In genomic region chr4:137677906-137678305, GRCm38 (mm10) we compare ENCODE assay signal across 19 mouse cellular contexts. TPM values are rescaled to one million over a fixed set of nuclear protein-coding genes. Genes with fewer than 3 reads are reported as not detected.
DNase-seq lines count a peak whose midpoint lies in the region; ATAC-seq and TF ChIP-seq lines count a peak whose summit lies in the region.
"Had no signal": no experiment of that assay in that cellular context is flagged by ENCODE, and none has a peak within 500 bp of the region (broad histone marks: within the 10 kb centered on the region; RNA-seq: fewer than 3 reads in every experiment).

No protein-coding gene starts in this region.

- no peak for TF ChIP-seq CTCF in left cerebral cortex, adult 2 months (IDR thresholded peaks at IDR 0.05)
- TF ChIP-seq CTCF in cerebellum, adult 2 months (IDR thresholded peaks at IDR 0.05; ENCODE audit: borderline replicate concordance, insufficient read depth, low read depth, low read length): no peak

- peaks cover 11% of the 10 kb centered on the region for H3K4me1 ChIP-seq in heart, embryonic 12.5 days (replicated peaks)
- H3K4me1 ChIP-seq in cerebellum, adult 2 months (ENCODE audit: control insufficient read depth, insufficient read depth, low read length): peaks cover 79% of the 10 kb centered on the region

- H3K4me2 ChIP-seq in heart, embryonic 12.5 days: no peak overlapping the region
- H3K4me2 ChIP-seq: neural tube, embryonic 12.5 days had no signal

- TF ChIP-seq POLR2A in cerebellum, adult 2 months (IDR thresholded peaks at IDR 0.05; ENCODE audit: borderline replicate concordance, insufficient read depth, low read length): no peak

- H3K9me3 ChIP-seq in heart, embryonic 12.5 days (replicated peaks): no peaks in the 10 kb centered on the region
- H3K9me3 ChIP-seq: embryonic facial prominence, embryonic 10.5 days; G1E; megakaryocyte, embryonic 14.5 days; neural tube, embryonic 12.5 days had no signal

- peak; percentile 48 to 54 for DNase-seq in heart, adult 18-20 months
- DNase-seq in left cerebral cortex, adult 2 months (ENCODE audit: extremely low spot score in 1 of 2, low spot score in 2 of 2): no peak
- no peak for DNase-seq in left cerebral cortex, adult 18-20 months (ENCODE audit: low spot score in 2 of 2)
- peak; percentile 88 to 93 for DNase-seq in cerebellum, adult 2 months
- DNase-seq in cerebellum, postnatal 36 days: peak; percentile 79 to 85
- no peak for DNase-seq in spleen, postnatal 14 days (ENCODE audit: low spot score in 2 of 2)
- DNase-seq: adrenal gland, adult 8-10 months; lung, postnatal 10 days; right cerebral cortex, postnatal 25 days; thymus, adult 2 months had no signal

- H3K9ac ChIP-seq in heart, embryonic 12.5 days: no peak overlapping the region
- H3K9ac ChIP-seq: liver, embryonic 14.5 days; neural tube, embryonic 12.5 days had no signal

- no peak overlapping the region for H3K4me3 ChIP-seq in heart, embryonic 12.5 days
- no peak overlapping the region for H3K4me3 ChIP-seq in left cerebral cortex, adult 2 months
- H3K4me3 ChIP-seq in cerebellum, adult 2 months (replicated peaks; ENCODE audit: insufficient read depth, low read depth, low read length): no peak overlapping the region
- H3K4me3 ChIP-seq: embryonic facial prominence, embryonic 10.5 days; erythroblast, embryonic 14.5 days; megakaryocyte, embryonic 14.5 days; neural tube, embryonic 12.5 days had no signal

- H3K27me3 ChIP-seq in heart, embryonic 12.5 days (replicated peaks): peaks cover 91% of the 10 kb centered on the region
- no peaks in the 10 kb centered on the region for H3K27me3 ChIP-seq in cerebellum, adult 2 months (ENCODE audit: control insufficient read depth, insufficient read depth, low read length)

- ATAC-seq in heart, embryonic 12.5 days (ENCODE audit: insufficient number of reproducible peaks, low FRiP score): no peak
- ATAC-seq: forebrain, embryonic 16.5 days had no signal

- 70% methylated on average over 5 of the region's 5 CpGs for WGBS in heart, embryonic 12.5 days
- 9% methylated on average over 5 of the region's 5 CpGs for WGBS in cerebellum, adult 2 months

- intact Hi-C loops in left cerebral cortex, adult 2 months (cut with DNase I): no loop called here

- H3K36me3 ChIP-seq in heart, embryonic 12.5 days: no peaks in the 10 kb centered on the region
- H3K36me3 ChIP-seq: embryonic facial prominence, embryonic 10.5 days; G1E; neural tube, embryonic 12.5 days had no signal

- H3K27ac ChIP-seq in heart, embryonic 12.5 days (ENCODE audit: poor library complexity, severe bottlenecking): no peak overlapping the region
- H3K27ac ChIP-seq in left cerebral cortex, adult 2 months: peak overlapping the region; percentile 51; the same call in 1 of the 2 replicates
- peak overlapping the region; percentile 73 for H3K27ac ChIP-seq in cerebellum, adult 2 months (ENCODE audit: insufficient read depth, low read length)
- H3K27ac ChIP-seq: embryonic facial prominence, embryonic 10.5 days; kidney, postnatal 0 days; liver, embryonic 14.5 days; neural tube, embryonic 12.5 days had no signal

RNA-seq across cellular contexts. Expression of gene Rap1gap, which starts 13.4 kb away (rescaled TPM):
- total RNA-seq in heart, adult 18-20 months (2021): 10 to 100 TPM; 14.2 to 14.8 TPM
- polyA plus RNA-seq in heart, embryonic 12.5 days (2016; fragmentation: Nextera tagmentation; extraction: Ambion mirVana): 4.3 and 4.9 TPM in 2 replicates
- total RNA-seq in left cerebral cortex, adult 2 months (2021): 100 to 1,000 TPM; 267 to 315 TPM
- total RNA-seq in left cerebral cortex, adult 18-20 months (2021): 100 to 1,000 TPM; 289 to 307 TPM
- polyA plus RNA-seq in cerebellum, adult 2 months (2012; rRNA removed): 396 and 425 TPM in 2 replicates
- total RNA-seq: G1E had no signal
- polyA plus RNA-seq: G1E had no signal

Comparison
In these comparisons a context has a peak if more than half of its experiments do, and no peak if none do; other contexts are left out.
1. DNase-seq: peak in heart, adult 18-20 months (2 of 2), cerebellum, adult 2 months (2 of 2) and cerebellum, postnatal 36 days (2 of 2); none in left cerebral cortex, adult 2 months (0 of 2), left cerebral cortex, adult 18-20 months (0 of 2) and spleen, postnatal 14 days (0 of 2).
2. RNA of gene Rap1gap, which starts 13.4 kb away (total RNA-seq): 267 to 315 TPM in left cerebral cortex, adult 2 months and 289 to 307 TPM in left cerebral cortex, adult 18-20 months; 14.2 to 14.8 TPM in heart, adult 18-20 months; every median in the first group is over 10 times any median in the second.